Mouse (Mus musculus) limb, embryonic 12.5 days (tissue): ENCODE results near the gene Rheb. TPM values are rescaled to one million over a fixed set of nuclear protein-coding genes. Genes with fewer than 3 reads are reported as not detected.

Experiments
- ATAC-seq: fragments of 200-750 bp; cut with Nextera tagmentation; 2 replicates; pipeline ENCODE4 v1.8.0; 2017; ENCODE audit warnings: low read depth, moderate TSS enrichment; ENCODE audit not compliant: insufficient number of reproducible peaks, insufficient read depth, low FRiP score, low TSS enrichment
- H3K27ac ChIP-seq: fragments of 300-500 bp; sonication (generic); 2 replicates; pipeline ENCODE4 v1.5.1; 2016; ENCODE audit warnings: mild to moderate bottlenecking, moderate library complexity
- H3K27me3 ChIP-seq: fragments of 300-500 bp; sonication (generic); 2 replicates; pipeline ENCODE4 v1.6.1; 2016; ENCODE audit warnings: mild to moderate bottlenecking, moderate library complexity
- H3K36me3 ChIP-seq: fragments of 300-500 bp; sonication (generic); 2 replicates; pipeline ENCODE4 v1.6.1; 2016; ENCODE audit warnings: mild to moderate bottlenecking, moderate library complexity
- H3K4me1 ChIP-seq: fragments of 300-500 bp; sonication (generic); replicated peaks from 2 replicates; pipeline ENCODE4 v1.6.1; 2016
- H3K4me2 ChIP-seq: fragments of 300-500 bp; sonication (generic); 2 replicates; pipeline ENCODE4 v1.6.1; 2016; ENCODE audit warnings: mild to moderate bottlenecking, moderate library complexity
- H3K4me3 ChIP-seq: fragments of 300-500 bp; sonication (generic); replicated peaks from 2 replicates; pipeline ENCODE4 v1.5.1; 2016; ENCODE audit warnings: mild to moderate bottlenecking
- H3K9ac ChIP-seq: fragments of 300-500 bp; sonication (generic); replicated peaks from 2 replicates; pipeline ENCODE4 v1.6.1; 2016; ENCODE audit warnings: mild to moderate bottlenecking, moderate library complexity
- H3K9me3 ChIP-seq: fragments of 300-500 bp; sonication (generic); 2 replicates; pipeline ENCODE4 v1.6.1; 2016; ENCODE audit warnings: mild to moderate bottlenecking, moderate library complexity
- WGBS: fragments of 180-500 bp; shearing (Covaris S2); methylation state at CpG from one replicate; pipeline ENCODE4 v1.1.7; 2016; 5-methylcytosine and 5-hydroxymethylcytosine counted together
- polyA plus RNA-seq: library from polyadenylated mRNA; unstranded; fragments of >200 nt; fragmentation: Nextera tagmentation; extraction: Ambion mirVana; gene quantifications from 2 replicates; pipeline ENCODE4 v1.2.1, GENCODE M21; 2016

The Rheb gene
- 199 and 201 TPM in 2 replicates for polyA plus RNA-seq

DNA sequence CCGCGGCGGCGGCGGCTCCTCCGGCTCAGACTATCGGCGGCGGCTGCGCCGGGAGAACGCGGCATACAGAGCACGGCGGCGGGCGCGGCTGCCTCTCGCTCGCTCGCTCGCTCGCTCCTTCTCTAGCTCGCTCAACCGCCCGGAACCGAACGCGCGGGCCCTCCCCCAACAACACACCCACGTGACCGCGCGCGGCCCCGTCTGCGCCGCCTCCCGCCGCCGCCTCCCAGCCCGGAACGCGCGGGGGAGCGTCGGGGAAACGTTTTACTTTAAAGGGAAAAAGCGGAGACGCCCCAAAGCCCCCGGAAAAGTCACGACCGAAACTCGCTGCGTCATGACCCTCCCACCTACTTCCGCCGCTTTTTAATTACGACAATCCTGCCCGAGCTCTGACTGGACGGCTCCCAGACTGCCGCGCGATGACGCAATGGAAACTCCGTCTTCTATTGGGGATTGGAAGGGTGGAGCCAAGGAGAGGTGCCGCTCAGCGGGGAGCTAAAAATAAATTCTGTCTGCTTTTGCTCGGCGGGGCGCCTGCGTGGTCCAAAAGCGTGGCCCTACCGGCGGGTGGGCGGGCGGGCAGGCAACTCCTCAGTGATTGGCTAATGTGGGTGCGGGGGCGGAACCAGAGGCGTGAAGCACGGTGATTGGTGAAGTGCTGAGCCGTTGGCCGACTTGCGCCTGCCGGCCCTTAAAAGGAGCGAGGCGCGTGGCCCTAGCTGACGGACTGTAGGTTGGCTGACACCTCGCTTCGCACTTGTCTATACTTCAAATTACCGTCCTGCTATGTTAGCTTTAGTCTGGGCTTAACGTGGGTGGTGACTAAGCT, at the start of gene Rheb:
Gene Rheb, minus strand, starts transcription at position 351 of the 829 bp plus-strand sequence.
- peaks cover 21% of the 10 kb centered on the region for H3K4me1 ChIP-seq
- under 1% methylated on average over 91 of the region's 92 CpGs for WGBS
- H3K9ac ChIP-seq, result peak within 1 kb of the TSS; percentile 96
- H3K36me3 ChIP-seq, result no peaks in the 10 kb centered on the region
- peak within 1 kb of the TSS; percentile 99 for H3K27ac ChIP-seq
- H3K27me3 ChIP-seq, result no peaks in the 10 kb centered on the region
- peak; percentile 96 for ATAC-seq
- H3K4me2 ChIP-seq, result peak within 1 kb of the TSS; percentile 85
- no peaks in the 10 kb centered on the region for H3K9me3 ChIP-seq
- H3K4me3 ChIP-seq, result peak within 1 kb of the TSS; percentile 91

DNA sequence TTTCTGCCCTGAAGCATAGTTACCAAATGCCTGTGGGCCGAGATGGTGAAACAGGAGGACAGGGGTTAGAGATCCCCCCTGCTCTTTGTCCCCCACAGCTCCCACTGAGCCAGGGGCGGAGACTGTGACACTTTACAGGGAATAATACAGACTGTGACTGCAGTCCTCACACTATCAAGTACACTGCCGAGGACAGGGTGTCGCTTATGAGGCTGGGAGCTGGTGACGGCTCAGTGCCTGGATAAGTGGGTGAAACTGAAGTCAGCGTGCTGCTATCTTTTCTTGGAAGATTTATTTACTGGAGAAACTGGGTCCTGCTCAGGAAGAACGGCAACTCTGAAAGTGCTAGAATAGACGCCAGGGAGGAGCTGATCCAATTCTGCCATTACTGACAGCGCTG, 47.4 kb upstream of the Rheb start:
- Histone ChIP-seq H3K27ac (no peak overlapping the region), H3K9ac (no peak overlapping the region), H3K4me2 (no peak overlapping the region), H3K4me3 (no peak overlapping the region), H3K4me1 (peaks cover 9% of the 10 kb centered on the region), H3K27me3 (no peaks in the 10 kb centered on the region), H3K9me3 (no peaks in the 10 kb centered on the region), H3K36me3 (peaks cover 32% of the 10 kb centered on the region)
- ATAC-seq, result no peak
- WGBS, result 61% methylated on average over 9 of the region's 9 CpGs

DNA sequence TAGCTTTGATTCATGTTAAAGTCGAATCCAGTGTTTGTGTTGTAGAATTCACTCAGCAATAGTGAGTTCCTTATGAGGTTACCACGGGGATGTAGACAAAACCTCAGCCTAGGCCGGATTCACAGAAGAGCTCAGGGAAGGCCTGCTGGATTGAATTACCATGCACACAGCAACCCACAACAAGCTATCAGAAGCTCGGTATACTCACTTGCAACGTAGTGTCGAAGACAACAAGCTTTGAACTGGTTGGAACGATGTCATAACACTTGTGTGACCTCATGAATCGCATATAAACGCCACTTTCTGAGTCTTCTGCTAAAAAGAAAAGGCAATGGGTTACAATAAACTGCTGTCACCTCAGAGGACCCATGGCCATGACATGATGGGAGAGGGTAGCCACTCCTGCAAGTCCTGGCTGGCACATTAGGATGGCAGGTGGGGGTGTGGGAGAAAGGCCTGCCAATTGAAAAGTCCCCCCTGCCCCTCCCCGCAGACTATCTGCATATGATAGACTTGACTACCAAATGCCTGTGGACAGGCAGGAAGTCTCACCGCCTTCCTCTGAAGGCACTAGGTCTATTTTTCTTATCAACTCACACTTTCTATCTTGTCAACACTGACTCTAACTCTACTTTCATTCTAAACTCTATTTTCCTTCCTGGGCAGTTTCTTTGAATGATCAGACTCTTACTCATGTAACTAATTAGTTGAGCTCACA, 46.6 kb upstream of the Rheb start:
- Histone ChIP-seq H3K4me1 (peaks cover 9% of the 10 kb centered on the region), H3K4me2 (no peak overlapping the region), H3K4me3 (no peak overlapping the region), H3K9ac (no peak overlapping the region), H3K27me3 (no peaks in the 10 kb centered on the region), H3K36me3 (peaks cover 35% of the 10 kb centered on the region), H3K27ac (no peak overlapping the region), H3K9me3 (no peaks in the 10 kb centered on the region)
- 81% methylated on average over 11 of the region's 11 CpGs for WGBS
- ATAC-seq, result no peak

DNA sequence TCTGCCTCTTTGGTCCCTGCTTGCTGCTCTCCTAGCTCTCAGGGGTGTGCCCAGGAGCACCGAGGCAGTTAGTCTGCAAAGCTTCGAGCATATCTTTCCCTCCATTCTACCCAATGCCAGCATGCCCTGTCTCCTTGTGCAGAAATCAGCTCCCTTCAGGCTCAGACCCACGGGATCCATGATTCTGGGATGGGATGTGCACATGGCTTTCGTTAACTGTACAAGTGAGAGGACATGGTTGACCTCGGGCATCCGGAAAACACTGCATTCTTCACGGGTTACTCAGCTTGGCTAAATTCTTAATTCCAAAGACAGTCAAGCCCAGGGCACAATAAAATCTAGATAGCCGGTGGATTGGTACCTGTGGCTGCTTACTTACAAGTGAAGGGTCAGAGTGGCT, 44.8 kb upstream of the Rheb start:
- Histone ChIP-seq H3K4me1 (peaks cover 3% of the 10 kb centered on the region; the same call in 1 of the 2 replicates), H3K4me2 (no peak overlapping the region), H3K9ac (no peak overlapping the region), H3K36me3 (peaks cover 42% of the 10 kb centered on the region), H3K27ac (no peak overlapping the region), H3K27me3 (no peaks in the 10 kb centered on the region), H3K4me3 (no peak overlapping the region), H3K9me3 (no peaks in the 10 kb centered on the region)
- 80% methylated on average over 8 of the region's 8 CpGs for WGBS
- no peak for ATAC-seq

DNA sequence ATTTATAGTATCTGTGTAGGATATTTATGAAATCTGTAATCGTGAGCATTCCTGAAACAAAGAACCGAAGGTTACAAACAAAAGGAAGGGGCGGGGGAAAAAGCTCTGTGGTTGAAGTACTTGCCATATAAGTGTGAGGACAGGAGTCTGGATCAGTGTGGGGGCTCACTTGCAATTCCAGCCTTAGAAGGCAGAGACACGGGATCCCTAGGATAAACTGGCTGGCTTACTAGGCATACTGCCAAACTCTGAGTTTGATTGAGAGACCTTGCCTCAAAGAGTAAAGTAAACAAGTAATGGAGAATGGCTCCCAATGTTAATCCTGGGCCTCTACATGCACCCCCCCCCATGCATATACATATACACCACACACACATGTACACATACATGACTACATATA, 36.3 kb upstream of the Rheb start:
- Histone ChIP-seq H3K27me3 (no peaks in the 10 kb centered on the region), H3K27ac (no peak overlapping the region), H3K36me3 (peaks cover 35% of the 10 kb centered on the region; the same call in 1 of the 2 replicates), H3K4me2 (no peak overlapping the region), H3K4me3 (no peak overlapping the region), H3K9ac (no peak overlapping the region), H3K4me1 (peaks cover 3% of the 10 kb centered on the region; the same call in 1 of the 2 replicates), H3K9me3 (no peaks in the 10 kb centered on the region)
- ATAC-seq, result no peak
- WGBS, result 77% methylated on average over 4 of the region's 4 CpGs

DNA sequence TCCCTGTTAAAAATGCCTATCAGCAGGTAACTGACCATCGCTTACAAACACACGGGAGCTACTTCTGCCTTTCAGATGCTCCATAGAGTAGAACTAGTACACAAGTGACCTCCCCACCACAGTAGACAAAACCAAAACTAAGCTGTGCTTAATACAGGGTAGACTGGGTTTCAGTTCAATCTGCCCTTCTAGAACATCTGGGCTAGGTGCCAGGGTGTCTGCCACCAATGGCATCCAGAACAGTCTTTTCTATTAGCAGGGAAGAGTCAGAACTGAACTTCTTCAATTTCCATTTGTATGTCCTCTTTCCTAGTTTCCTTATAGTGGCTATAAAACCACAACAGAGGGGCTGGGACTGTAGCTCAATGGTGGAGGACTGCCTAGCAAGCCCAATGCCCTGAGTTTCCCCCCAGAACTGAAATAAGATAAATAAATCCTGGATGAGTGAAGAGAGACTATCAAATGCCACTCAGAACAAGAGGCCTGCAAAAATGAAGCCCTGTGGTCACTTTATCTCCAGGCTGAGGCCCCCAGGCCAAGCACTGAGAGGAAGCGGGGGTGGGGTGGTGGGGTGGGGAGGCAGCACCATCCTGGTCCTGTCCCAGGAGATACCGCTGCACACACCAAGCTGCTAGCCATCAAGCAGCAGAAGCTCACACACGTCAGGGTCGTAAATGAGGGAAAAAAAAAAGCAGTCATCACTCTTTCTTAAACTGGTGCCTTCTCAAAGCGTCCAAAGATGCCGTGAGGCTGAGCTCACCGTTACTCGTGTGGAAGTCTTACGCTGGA, 35.6 kb upstream of the Rheb start:
- no peak for ATAC-seq
- Histone ChIP-seq H3K27ac (no peak overlapping the region), H3K4me3 (no peak overlapping the region), H3K27me3 (no peaks in the 10 kb centered on the region), H3K9ac (no peak overlapping the region), H3K4me2 (no peak overlapping the region), H3K36me3 (peaks cover 33% of the 10 kb centered on the region; the same call in 1 of the 2 replicates), H3K9me3 (no peaks in the 10 kb centered on the region), H3K4me1 (peaks cover 3% of the 10 kb centered on the region)
- 59% methylated on average over 11 of the region's 11 CpGs for WGBS

DNA sequence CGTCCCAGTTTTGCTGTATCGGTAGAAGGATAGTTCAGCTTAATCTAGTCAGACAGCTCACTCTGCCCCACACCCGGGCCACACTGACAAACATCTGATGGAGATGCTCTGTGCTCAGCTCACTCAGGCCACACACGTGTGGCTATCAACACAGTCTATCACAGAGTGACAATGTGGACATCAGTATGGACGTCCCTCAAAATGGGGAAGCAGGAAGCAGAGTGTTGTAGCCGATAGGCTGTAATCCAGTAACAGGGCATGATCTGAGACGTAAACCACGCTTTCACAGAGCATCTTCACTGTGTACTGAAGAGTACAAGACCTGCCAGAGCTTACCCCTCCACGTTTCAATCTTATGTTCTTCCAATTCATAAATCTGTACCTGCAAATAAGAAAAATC, 34.2 kb upstream of the Rheb start:
- 88% methylated on average over 9 of the region's 9 CpGs for WGBS
- H3K27me3 ChIP-seq, result no peaks in the 10 kb centered on the region
- ATAC-seq, result no peak
- H3K4me3 ChIP-seq, result no peak overlapping the region
- H3K9ac ChIP-seq, result no peak overlapping the region
- peaks cover 3% of the 10 kb centered on the region for H3K4me1 ChIP-seq
- H3K36me3 ChIP-seq, result peaks cover 28% of the 10 kb centered on the region; the same call in 1 of the 2 replicates
- no peak overlapping the region for H3K27ac ChIP-seq
- no peaks in the 10 kb centered on the region for H3K9me3 ChIP-seq
- no peak overlapping the region for H3K4me2 ChIP-seq

DNA sequence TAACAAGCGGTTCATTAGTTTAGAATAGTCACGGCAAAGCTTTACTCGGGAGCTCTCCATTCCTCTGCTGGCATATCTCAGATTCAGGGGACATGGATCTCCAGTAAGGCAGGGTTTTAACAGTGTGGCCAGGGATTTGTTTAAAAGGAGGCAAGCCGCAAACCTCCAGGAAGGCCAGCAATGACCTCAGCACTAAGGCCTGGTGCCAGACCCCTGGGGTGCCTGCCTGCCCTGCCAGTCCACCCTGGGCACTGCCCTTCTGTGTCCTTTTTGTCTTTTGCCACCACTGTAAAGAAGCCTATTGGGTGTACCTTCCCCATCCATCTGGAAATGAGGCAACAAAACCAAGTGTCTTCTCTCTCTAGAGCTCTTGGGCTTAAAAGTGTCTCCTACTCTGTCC, 31.7 kb upstream of the Rheb start:
- Histone ChIP-seq H3K4me1 (peaks cover 3% of the 10 kb centered on the region; the same call in 1 of the 2 replicates), H3K9ac (no peak overlapping the region), H3K27ac (no peak overlapping the region), H3K4me2 (no peak overlapping the region), H3K27me3 (no peaks in the 10 kb centered on the region), H3K9me3 (no peaks in the 10 kb centered on the region), H3K36me3 (peaks cover 32% of the 10 kb centered on the region; the same call in 1 of the 2 replicates), H3K4me3 (no peak overlapping the region)
- WGBS, result 82% methylated on average over 4 of the region's 4 CpGs
- no peak for ATAC-seq

DNA sequence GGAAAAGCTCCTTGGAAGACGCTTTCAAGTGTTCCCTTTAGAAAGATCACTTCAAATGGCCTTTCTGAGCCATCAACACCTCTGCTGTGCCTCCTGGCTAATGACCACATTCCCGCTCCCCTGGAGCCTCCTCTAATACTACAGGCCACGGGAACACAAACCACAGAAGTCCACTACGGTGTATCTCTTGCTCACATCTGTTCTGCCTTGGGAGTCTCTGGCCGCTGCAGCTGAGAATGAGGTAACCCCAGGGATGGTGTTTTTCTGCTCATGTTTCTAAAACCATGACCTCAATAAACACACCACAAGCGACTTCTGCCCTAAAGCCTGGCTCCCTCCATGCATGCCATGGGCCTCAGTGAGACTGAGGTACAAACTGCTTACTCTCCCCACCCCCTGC, 30.8 kb upstream of the Rheb start:
- no peak overlapping the region for H3K9ac ChIP-seq
- ATAC-seq, result no peak

DNA sequence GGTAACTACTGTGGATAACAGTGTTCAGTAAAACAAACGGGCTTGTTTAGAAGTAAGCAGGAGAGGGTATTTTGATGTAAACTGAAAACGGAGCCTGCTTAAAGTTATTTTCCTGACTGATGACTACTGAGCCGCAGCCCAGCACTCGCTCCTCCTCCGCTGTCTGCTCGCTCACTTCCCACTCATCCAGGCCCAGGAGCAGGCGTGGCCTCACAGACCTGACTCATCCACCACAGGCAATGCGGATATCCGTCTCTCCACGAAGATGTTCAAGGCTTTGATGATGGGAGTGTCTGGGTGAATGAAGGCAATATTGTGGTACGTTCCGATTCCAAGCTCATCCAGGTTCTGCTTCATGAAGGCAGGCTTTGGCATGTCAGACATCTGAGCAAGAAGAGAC, 28.9 kb upstream of the Rheb start:
- Histone ChIP-seq H3K9me3 (no peaks in the 10 kb centered on the region), H3K9ac (no peak overlapping the region), H3K27ac (no peak overlapping the region), H3K4me2 (no peak overlapping the region), H3K4me3 (no peak overlapping the region), H3K27me3 (no peaks in the 10 kb centered on the region), H3K36me3 (peaks cover 36% of the 10 kb centered on the region), H3K4me1 (peaks cover 3% of the 10 kb centered on the region; the same call in 1 of the 2 replicates)
- WGBS, result 92% methylated on average over 12 of the region's 12 CpGs
- no peak for ATAC-seq

More for the DNA sequence above, 30.8 kb upstream of the Rheb start:
- Histone ChIP-seq H3K36me3 (peaks cover 28% of the 10 kb centered on the region; the same call in 1 of the 2 replicates), H3K9me3 (no peaks in the 10 kb centered on the region), H3K4me1 (peaks cover 3% of the 10 kb centered on the region; the same call in 1 of the 2 replicates), H3K27me3 (no peaks in the 10 kb centered on the region), H3K4me2 (no peak overlapping the region), H3K4me3 (no peak overlapping the region), H3K27ac (no peak overlapping the region)
- 36% methylated on average over 6 of the region's 6 CpGs for WGBS
